Mouse (Mus musculus) intestine, embryonic 14.5 days (tissue): ENCODE data around the gene Ezr. TPM values are rescaled to one million over a fixed set of nuclear protein-coding genes. Genes with fewer than 3 reads are reported as not detected.
"Not testable (repeated sequence)": the region's sequence is repeated elsewhere in the genome, so short reads cannot be mapped to it uniquely, and the experiment has no call there.

Experiments
- ATAC-seq: fragments of 200-750 bp; cut with Nextera tagmentation; replicated peaks from 2 replicates; pipeline ENCODE4 v1.8.0; 2017; ENCODE audit warnings: low read depth, moderate number of reproducible peaks, moderate TSS enrichment, moderate library complexity; ENCODE audit not compliant: low FRiP score, low TSS enrichment
- DNase-seq: peaks from one replicate; pipeline ENCODE4 v3.0.0-alpha.2; 2018; ENCODE audit warnings: low spot score
- H3K27ac ChIP-seq: fragments of 300-500 bp; sonication (generic); 2 replicates; pipeline ENCODE4 v1.5.1; 2014; ENCODE audit warnings: low read depth, mild to moderate bottlenecking, control low read depth
- H3K27me3 ChIP-seq: fragments of 300-500 bp; sonication (generic); replicated peaks from 2 replicates; pipeline ENCODE4 v1.6.1; 2014; ENCODE audit warnings: low read length, control low read depth; ENCODE audit not compliant: control insufficient read depth, insufficient read depth
- H3K36me3 ChIP-seq: fragments of 300-500 bp; sonication (generic); 2 replicates; pipeline ENCODE4 v1.6.1; 2014; ENCODE audit warnings: low read length, control low read depth; ENCODE audit not compliant: control insufficient read depth, insufficient read depth
- H3K4me1 ChIP-seq: fragments of 300-500 bp; sonication (generic); replicated peaks from 2 replicates; pipeline ENCODE4 v1.6.1; 2014; ENCODE audit warnings: low read length, control low read depth, mixed read lengths; ENCODE audit not compliant: control insufficient read depth, insufficient read depth
- H3K4me2 ChIP-seq: fragments of 300-500 bp; sonication (generic); 2 replicates; pipeline ENCODE4 v1.6.1; 2014; ENCODE audit warnings: low read length
- H3K4me3 ChIP-seq: fragments of 300-500 bp; sonication (generic); 2 replicates; pipeline ENCODE4 v1.5.1; 2014; ENCODE audit warnings: low read depth, low read length, control low read depth, mixed read lengths
- H3K9ac ChIP-seq: fragments of 300-500 bp; sonication (generic); 2 replicates; pipeline ENCODE4 v1.6.1; 2014; ENCODE audit warnings: mild to moderate bottlenecking, low read length
- H3K9me3 ChIP-seq: fragments of 300-500 bp; sonication (generic); 2 replicates; pipeline ENCODE4 v1.6.1; 2016; ENCODE audit warnings: low read length, control low read depth; ENCODE audit not compliant: control insufficient read depth
- WGBS: fragments of 180-500 bp; shearing (Covaris S2); extraction: QIAGEN DNeasy Blood & Tissue Kit; methylation state at CpG from one replicate; pipeline ENCODE4 v1.1.7; 2014; 5-methylcytosine and 5-hydroxymethylcytosine counted together
- polyA plus RNA-seq: library from polyadenylated mRNA; unstranded; fragments of >200 nt; fragmentation: Nextera tagmentation; extraction: Ambion mirVana; gene quantifications from 2 replicates; pipeline ENCODE4 v1.2.1, GENCODE M21; 2014

Gene Ezr
- polyA plus RNA-seq, 1 experiment from 2014 or later: 176 TPM

DNA sequence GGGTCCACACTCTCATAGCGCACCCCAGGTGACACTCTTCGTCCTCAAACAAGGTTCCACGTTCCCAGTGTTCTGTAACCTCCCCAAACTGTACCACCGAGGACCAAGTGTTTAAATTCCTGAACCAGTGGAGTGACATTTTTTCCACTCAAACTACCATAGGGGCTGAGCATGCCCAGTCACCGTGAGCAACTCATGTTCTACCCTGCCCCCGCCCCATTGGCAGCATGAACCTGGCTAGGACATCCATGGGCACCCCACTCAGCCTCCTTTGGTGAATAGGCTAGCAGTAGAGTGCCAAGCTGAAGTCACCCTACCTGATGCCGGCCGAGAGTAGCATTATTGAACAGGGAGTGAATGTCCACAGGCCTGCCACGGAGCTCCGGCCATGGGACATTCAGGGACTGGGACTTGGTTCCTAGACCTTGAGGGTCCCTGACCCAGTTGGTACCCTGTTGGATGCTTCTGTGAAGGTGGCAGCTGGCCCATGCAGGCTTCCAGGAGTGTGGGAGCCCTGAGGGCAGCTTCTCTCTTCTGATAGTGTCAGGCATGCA is 49.2 kb downstream of the Ezr start:
- DNase-seq (no peak), ATAC-seq (no peak)
- Histone ChIP-seq H3K4me2 (no peak overlapping the region), H3K4me1 (no peaks in the 10 kb centered on the region), H3K27ac (no peak overlapping the region), H3K9ac (no peak overlapping the region), H3K9me3 (no peaks in the 10 kb centered on the region), H3K36me3 (peaks cover 5% of the 10 kb centered on the region), H3K4me3 (no peak overlapping the region), H3K27me3 (no peaks in the 10 kb centered on the region)
- WGBS: 91% methylated on average over 10 of the region's 10 CpGs

GRCm38 (mm10) chr17:6732665-6733064 is 49.9 kb downstream of the Ezr start:
- no peaks in the 10 kb centered on the region for H3K27me3 ChIP-seq
- 99% methylated on average over 4 of the region's 4 CpGs for WGBS
- no peak for ATAC-seq
- H3K4me3 ChIP-seq: no peak overlapping the region
- no peak overlapping the region for H3K27ac ChIP-seq
- H3K9me3 ChIP-seq: no peaks in the 10 kb centered on the region
- no peak overlapping the region for H3K9ac ChIP-seq
- no peaks in the 10 kb centered on the region for H3K36me3 ChIP-seq
- H3K4me2 ChIP-seq: no peak overlapping the region
- H3K4me1 ChIP-seq: no peaks in the 10 kb centered on the region
- DNase-seq: no peak

DNA sequence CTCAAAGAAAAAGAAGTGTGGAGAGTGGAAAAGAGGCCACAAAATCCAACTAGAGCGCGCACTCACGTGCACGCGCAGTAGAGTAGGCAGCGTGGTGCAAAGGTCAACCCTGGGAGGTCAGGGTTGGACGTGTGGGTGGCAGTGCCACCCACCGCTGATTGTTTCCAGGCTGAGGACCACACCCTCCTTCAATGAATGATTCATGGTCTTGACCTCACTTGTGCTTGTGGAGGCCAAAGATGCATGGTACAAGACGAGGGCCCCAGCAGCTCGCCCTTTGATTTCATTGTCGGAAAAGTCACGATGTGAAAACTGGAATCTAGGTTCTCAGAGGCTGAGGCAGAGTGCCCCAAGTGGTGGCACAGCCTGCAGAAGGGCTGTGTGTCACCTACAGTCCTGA is 51.0 kb downstream of the Ezr start:
- no peak for DNase-seq
- WGBS: 82% methylated on average over 12 of the region's 12 CpGs

DNA sequence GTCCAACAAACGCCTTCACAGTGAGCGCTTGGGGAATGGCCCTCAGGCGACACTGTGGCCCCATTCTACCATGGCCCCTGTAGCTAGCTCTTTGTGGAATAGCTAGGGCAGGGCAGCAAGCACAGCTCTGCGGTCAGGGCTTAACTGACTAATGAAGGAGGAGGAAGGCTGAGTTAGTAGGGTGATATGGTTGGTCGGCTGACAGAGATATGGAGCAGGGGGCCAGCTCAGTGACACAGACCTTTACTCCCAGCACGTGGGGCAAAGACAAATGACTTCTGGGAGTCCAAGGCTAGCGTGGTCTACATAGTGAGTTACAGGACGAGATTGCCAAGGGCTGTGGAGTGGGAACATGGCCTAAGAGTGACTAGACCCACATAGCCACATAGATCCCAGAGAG is 51.5 kb downstream of the Ezr start:
- no peaks in the 10 kb centered on the region for H3K36me3 ChIP-seq
- no peak for DNase-seq
- H3K9me3 ChIP-seq: no peaks in the 10 kb centered on the region
- H3K27ac ChIP-seq: no peak overlapping the region
- no peak for ATAC-seq
- no peak overlapping the region for H3K4me2 ChIP-seq
- H3K4me1 ChIP-seq: no peaks in the 10 kb centered on the region
- no peaks in the 10 kb centered on the region for H3K27me3 ChIP-seq
- H3K9ac ChIP-seq: no peak overlapping the region
- no peak overlapping the region for H3K4me3 ChIP-seq
- WGBS: 80% methylated on average over 8 of the region's 8 CpGs

More for the DNA sequence above, 51.0 kb downstream of the Ezr start:
- Histone ChIP-seq H3K36me3 (no peaks in the 10 kb centered on the region), H3K4me2 (no peak overlapping the region), H3K9me3 (no peaks in the 10 kb centered on the region), H3K9ac (no peak overlapping the region), H3K27ac (no peak overlapping the region), H3K27me3 (no peaks in the 10 kb centered on the region), H3K4me3 (no peak overlapping the region), H3K4me1 (no peaks in the 10 kb centered on the region)
- ATAC-seq: no peak

GRCm38 (mm10) chr17:6729244-6729742 is 53.3 kb downstream of the Ezr start:
- Histone ChIP-seq H3K4me1 (no peaks in the 10 kb centered on the region), H3K27ac (no peak overlapping the region), H3K36me3 (no peaks in the 10 kb centered on the region), H3K4me3 (no peak overlapping the region), H3K4me2 (no peak overlapping the region), H3K9me3 (no peaks in the 10 kb centered on the region), H3K9ac (no peak overlapping the region), H3K27me3 (no peaks in the 10 kb centered on the region)
- ATAC-seq (no peak), DNase-seq (no peak)
- WGBS: 37% methylated on average over 6 of the region's 6 CpGs

GRCm38 (mm10) chr17:6727996-6728610 is 54.5 kb downstream of the Ezr start:
- no peak overlapping the region for H3K9ac ChIP-seq
- no peak for DNase-seq
- WGBS: 81% methylated on average over 12 of the region's 12 CpGs
- H3K36me3 ChIP-seq: no peaks in the 10 kb centered on the region
- H3K4me2 ChIP-seq: no peak overlapping the region
- H3K4me1 ChIP-seq: no peaks in the 10 kb centered on the region
- no peaks in the 10 kb centered on the region for H3K9me3 ChIP-seq
- no peak overlapping the region for H3K27ac ChIP-seq
- H3K27me3 ChIP-seq: no peaks in the 10 kb centered on the region
- H3K4me3 ChIP-seq: no peak overlapping the region
- ATAC-seq: peak; percentile 75; the same call in 1 of the 2 replicates

- H3K9me3 ChIP-seq, H3K9ac ChIP-seq, H3K4me1 ChIP-seq, H3K4me2 ChIP-seq, H3K4me3 ChIP-seq, H3K27ac ChIP-seq, DNase-seq, H3K36me3 ChIP-seq, H3K27me3 ChIP-seq, ATAC-seq: not testable (repeated sequence)
- 76% methylated on average over 8 of the region's 8 CpGs for WGBS
Measured at GRCm38 (mm10) chr17:6713944-6714343, 68.6 kb downstream of the Ezr start.

DNA sequence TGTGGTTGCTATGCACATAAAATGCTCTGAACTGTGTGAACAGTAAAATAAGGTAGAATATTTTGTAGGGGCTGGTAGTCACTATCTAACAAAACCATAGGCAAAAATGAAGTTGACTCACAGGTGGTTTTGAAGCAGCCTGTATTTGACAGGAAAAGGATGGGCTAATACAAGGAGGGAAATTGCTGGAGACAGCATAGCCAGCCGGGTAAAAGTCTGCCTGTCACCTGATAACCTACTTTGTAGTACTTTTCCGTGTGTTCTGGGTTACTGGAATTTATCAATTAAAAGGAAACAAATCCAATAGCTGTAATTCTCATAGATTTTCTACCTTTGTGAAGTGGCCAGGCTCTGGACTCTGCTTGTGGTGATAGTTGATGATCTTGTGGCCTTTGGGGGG is 69.1 kb downstream of the Ezr start:
- not testable (repeated sequence) for DNase-seq, H3K4me3 ChIP-seq, H3K4me2 ChIP-seq, H3K4me1 ChIP-seq, H3K36me3 ChIP-seq, ATAC-seq, H3K27ac ChIP-seq, H3K27me3 ChIP-seq, H3K9me3 ChIP-seq, H3K9ac ChIP-seq
- WGBS: 77% methylated on average over 2 of the region's 2 CpGs

DNA sequence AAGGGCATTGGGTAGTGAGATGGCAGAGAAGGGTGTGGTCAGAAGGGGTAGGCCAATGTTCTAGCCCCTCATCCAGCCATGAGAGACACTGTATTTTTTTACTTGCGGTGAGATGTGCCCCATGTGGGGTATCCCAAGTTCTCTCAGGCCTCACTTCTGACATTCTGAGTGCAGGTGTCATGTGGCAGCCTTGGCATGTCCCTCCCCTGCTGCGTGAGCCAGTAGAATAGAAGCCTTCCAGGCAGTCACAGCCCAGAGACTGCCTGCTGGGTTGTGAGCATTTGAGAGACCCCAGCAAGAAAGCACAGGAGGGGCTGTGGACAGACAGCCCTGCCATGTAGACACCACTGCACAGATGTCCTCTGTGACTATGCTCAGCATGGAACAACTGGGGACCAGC is 74.4 kb downstream of the Ezr start:
- H3K9ac ChIP-seq, ATAC-seq, DNase-seq, H3K27ac ChIP-seq, H3K4me3 ChIP-seq, H3K9me3 ChIP-seq, H3K4me2 ChIP-seq, H3K4me1 ChIP-seq, H3K27me3 ChIP-seq, H3K36me3 ChIP-seq: not testable (repeated sequence)
- 92% methylated on average over 2 of the region's 2 CpGs for WGBS
